Mouse (Mus musculus) CD8-positive naive resting alpha-beta T cell, adult 57 days (primary cell): ENCODE measurements around the gene Krtap12-1. TPM values are rescaled to one million over a fixed set of nuclear protein-coding genes. Genes with fewer than 3 reads are reported as not detected.

Experiments used
- total RNA-seq: library from RNA; stranded (reverse); gene quantifications from one replicate; pipeline ENCODE4 v1.2.4, GENCODE M21; 2023

The Krtap12-1 gene
- total RNA-seq = not detected

DNA sequence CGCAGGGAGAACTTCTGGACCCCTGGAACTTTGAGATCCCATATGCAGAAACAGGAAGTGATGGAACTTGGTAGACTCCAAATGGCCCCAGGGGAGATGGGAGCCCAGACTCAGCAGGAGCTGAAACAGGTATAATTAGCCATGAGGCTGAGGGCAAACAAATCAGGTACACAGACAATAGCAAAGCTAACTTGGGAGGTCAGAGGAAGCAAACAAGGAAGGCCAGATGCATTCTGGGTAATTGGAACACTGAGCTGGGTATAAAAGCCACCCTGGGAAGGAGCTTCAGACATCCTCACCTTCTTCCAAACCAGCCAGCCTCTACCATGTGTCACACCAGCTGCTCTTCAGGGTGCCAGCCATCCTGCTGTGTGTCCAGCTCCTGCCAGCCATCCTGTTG lies at the start of gene Krtap12-1:
TSS of gene Krtap12-1 (plus strand) at position 301 of the 400 bp plus-strand sequence.

DNA sequence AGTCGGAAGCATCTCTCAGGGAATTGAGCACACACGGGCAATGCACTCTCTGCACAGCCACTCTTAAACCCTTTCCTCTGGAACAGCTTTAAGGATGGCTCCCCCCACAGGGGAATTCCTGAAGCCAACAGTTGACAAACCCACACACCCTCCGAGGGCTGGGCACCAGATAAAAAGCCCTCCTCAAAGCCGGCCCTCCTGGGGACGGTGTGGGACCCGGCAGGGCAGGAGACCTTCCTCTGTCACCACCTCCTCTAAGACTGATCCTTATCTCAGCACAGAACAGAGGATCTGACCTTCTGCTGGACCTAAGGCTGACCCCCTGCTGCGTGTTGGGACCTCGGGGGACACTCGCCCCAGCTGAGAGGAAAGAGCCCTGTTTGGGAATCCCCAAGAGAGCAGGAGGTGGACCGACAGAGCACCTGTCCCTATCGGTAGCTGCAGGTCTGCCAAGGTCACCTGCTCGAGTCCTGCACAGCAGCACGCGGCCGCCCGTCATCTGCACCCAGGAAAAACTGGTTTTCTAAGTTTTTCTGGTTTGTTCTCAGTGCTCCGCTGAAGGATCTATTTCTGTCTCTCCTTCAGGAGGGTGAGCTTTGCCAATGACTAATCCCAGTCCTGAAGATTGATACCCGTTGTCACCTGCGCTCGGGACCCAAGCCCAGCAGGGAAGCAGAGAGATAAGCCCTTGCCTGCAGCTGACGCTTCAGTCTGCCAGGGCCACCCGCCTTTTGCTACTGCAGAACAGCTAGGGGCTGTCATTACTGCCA lies 34.3 kb upstream of the Krtap12-1 start, which contains the start of gene Tspear:
TSS of gene Tspear (plus strand) at position 675 of the 770 bp plus-strand sequence.

DNA sequence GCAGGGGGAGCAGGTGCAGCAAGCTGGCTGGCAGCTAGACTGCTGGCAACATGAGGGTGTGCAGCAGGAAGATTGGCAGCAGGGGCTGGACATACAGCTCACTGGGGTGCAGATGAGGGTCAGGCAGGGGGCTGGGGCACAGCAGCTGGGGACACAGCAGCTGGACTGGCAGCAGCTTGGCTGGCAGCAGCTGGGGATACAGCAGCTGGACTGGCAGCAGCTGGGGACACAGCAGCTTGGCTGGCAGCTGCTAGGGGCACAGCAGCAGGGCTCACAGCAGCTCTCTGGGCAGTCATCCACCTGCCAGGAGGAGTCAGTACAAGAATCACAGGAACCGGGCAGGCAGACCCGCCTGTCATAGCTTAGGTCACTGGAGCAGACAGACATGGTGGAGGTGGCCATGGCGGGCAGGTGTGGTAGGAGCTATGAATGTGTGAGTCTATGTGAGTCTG lies 30.0 kb upstream of the Krtap12-1 start, which contains the start of gene Gm19402:
TSS of gene Gm19402 (minus strand) at position 402 of the 452 bp plus-strand sequence.

DNA sequence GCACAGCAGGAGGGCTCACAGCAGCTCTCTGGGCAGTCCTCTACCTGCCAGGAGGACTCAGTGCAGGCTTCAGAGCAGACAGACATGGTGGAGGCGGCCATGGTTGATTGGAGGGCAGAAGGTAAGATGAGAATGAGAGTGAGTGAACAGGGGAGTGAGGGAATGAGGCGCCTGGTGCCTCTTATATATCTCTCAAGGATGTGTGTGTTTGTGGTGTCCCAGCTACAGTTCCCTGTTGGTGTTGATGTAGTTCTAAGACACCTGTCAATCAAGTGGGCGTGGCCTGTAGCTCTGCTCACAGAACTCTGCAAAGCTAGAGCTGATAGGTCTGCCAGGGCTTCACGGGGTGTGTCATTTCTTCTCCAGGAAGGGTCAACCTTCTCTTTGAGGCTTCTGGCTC lies 23.3 kb upstream of the Krtap12-1 start, which contains the start of gene Gm9508:
TSS of gene Gm9508 (minus strand) at position 101 of the 400 bp plus-strand sequence.

DNA sequence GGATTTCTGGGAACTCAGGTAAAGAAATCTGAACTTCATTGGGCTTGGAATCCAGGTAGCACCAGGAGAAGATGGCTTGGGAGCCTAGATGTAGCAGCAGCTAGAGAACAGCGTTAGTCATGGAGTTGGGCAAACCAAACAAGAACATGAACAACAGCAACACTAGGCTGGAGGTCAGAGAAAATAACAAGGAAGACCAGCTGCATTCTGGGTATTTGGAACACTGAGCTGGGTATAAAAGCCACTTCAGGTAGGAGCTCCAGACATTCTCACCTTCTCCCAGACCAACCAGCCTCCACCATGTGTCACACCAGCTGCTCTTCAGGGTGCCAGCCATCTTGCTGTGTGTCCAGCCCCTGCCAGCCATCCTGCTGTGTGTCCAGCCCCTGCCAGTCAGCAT lies 14.1 kb upstream of the Krtap12-1 start, which contains the start of gene Gm10272:
TSS of gene Gm10272 (plus strand) at position 301 of the 400 bp plus-strand sequence.

DNA sequence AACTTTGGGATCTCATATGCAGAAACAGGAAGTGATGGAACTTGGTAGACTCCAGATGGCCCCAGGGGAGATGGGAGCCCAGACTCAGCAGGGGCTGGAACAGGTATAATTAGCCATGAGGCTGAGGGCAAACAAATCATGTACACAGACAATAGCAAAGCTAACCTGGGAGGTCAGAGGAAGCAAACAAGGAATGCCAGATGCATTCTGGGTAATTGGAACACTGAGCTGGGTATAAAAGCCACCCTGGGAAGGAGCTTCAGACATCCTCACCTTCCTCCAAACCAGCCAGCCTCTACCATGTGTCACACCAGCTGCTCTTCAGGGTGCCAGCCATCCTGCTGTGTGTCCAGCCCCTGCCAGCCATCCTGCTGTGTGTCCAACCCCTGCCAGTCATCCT lies 9.2 kb upstream of the Krtap12-1 start, which contains the start of gene Gm10024:
TSS of gene Gm10024 (plus strand) at position 301 of the 400 bp plus-strand sequence.

DNA sequence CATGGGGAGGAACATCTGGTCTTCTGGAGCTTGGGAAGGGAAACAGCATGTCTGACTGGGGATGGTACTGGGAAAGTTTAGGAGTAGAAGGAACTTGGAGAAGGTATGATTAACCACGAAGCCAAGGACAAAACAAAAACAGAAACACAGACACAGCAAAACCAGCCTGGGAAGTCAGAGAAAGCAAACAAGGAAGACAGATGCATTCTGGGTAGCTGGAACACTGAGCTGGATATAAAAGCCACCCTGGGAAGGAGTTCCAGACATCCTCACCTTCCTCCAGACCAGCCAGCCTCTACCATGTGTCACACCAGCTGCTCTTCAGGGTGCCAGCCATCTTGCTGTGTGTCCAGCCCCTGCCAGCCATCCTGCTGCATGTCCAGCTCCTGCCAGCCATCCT lies 4.9 kb upstream of the Krtap12-1 start, which contains the start of gene Gm10142:
TSS of gene Gm10142 (plus strand) at position 301 of the 400 bp plus-strand sequence.

DNA sequence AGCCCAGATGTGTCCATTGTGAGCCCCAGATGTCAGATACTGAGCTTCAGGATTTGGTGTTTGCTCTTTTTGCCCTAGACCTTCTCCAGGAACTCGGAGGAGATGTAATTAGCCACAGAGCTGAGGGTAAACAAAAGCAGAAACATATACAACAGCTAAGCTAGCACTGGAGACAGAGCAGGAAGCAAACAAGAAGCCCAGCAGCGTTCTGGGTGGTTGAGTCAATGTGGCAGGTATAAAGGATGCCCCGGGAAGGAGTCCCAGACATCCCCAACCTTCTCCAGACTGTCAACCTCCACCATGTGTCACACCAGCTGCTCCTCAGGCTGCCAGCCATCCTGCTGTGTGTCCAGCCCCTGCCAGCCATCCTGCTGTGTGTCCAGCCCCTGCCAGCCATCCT lies 5.8 kb downstream of the Krtap12-1 start, which contains the start of gene Gm10100:
TSS of gene Gm10100 (plus strand) at position 301 of the 400 bp plus-strand sequence.

DNA sequence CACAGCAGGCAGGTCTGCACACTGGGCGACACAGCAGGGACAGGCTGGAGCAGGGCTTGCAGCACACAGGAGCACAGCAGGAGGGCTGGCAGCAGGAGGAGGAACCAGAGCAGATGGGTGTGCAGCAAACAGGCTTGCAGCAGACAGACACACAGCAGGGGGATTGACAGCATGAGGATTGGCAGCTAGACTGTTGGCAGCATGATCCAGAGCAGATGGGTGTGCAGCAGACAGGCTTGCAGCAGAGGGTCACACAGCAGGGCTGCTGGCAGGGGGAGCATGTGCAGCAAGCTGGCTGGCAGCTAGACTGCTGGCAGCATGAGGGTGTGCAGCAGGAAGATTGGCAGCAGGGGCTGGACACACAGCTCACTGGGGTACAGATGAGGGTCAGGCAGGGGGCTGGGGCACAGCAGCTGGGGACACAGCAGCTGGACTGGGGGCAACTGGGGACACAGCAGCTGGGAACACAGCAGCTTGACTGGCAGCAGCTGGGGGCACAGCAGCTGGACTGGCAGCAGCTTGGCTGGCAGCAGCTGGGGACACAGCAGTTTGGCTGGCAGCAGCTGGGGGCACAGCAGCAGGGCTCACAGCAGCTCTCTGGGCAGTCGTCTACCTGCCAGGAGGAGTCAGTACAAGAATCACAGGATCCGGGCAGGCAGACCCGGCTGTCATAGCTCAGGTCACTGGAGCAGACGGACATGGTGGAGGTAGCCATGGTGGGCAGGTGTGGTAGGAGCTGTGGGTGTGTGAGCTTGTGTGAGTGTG lies 21.7 kb downstream of the Krtap12-1 start, which contains the start of gene Gm18596:
TSS of gene Gm18596 (minus strand) at position 715 of the 765 bp plus-strand sequence.

DNA sequence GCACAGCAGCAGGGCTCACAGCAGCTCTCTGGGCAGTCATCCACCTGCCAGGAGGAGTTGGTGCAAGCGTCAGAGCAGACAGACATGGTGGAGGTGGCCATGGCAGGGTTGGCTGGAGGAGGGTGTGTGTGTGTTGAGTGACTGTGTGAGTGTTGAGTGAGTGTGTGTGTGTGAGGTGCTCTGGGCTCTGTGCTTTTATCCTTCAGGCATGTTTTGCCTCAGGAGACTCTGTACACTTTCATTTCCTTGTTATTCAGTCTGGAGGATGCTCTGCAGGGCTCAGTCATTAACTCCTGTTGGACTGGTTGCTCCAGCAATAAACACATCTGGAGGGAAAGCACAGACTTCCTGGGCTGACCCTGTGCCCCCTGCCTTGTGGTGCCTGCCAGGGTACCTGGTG lies 30.9 kb downstream of the Krtap12-1 start, which contains the start of gene Gm9736:
TSS of gene Gm9736 (minus strand) at position 101 of the 400 bp plus-strand sequence.

DNA sequence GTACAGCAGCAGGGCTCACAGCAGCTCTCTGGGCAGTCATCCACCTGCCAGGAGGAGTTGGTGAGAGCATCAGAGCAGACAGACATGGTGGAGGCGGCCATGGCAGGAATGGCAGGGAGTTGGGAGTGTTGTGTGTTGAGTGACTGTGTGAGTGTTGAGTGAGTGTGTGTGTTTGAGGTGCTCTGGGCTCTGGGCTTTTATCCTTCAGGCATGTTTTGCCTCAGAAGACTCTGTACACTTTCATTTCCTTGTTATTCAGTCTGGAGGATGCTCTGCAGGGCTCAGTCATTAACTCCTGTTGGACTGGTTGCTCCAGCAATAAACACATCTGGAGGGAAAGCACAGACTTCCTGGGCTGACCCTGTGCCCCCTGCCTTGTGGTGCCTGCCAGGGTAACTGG lies 39.2 kb downstream of the Krtap12-1 start, which contains the start of gene Gm3233:
TSS of gene Gm3233 (minus strand) at position 101 of the 400 bp plus-strand sequence.

Other genes starting within 250 kb of the Krtap12-1 start
- 28.1 TPM for gene Fam207a, start 204.8 kb upstream of the Krtap12-1 start, total RNA-seq
- 207 TPM for gene Itgb2, start 190.3 kb upstream of the Krtap12-1 start, total RNA-seq
- gene Pttg1ip, start 138.9 kb upstream of the Krtap12-1 start, total RNA-seq = 89.3 TPM
- gene Sumo3, start 114.5 kb upstream of the Krtap12-1 start, total RNA-seq = 49.8 TPM
- gene Gm49325, start 114.4 kb upstream of the Krtap12-1 start, total RNA-seq = 2.4 TPM
- 41.4 TPM for gene Ube2g2, start 98.3 kb upstream of the Krtap12-1 start, total RNA-seq
- gene Tspear, start 34.0 kb upstream of the Krtap12-1 start, total RNA-seq = 1.2 TPM
- not detected for gene Gm19402, start 29.8 kb upstream of the Krtap12-1 start, total RNA-seq
- gene Gm9508, start 23.4 kb upstream of the Krtap12-1 start, total RNA-seq = not detected
- gene Gm10272, start 14.0 kb upstream of the Krtap12-1 start, total RNA-seq = not detected
- not detected for gene Gm10024, start 9.1 kb upstream of the Krtap12-1 start, total RNA-seq
- not detected for gene Gm10142, start 4.8 kb upstream of the Krtap12-1 start, total RNA-seq
- gene Gm10100, start 5.9 kb downstream of the Krtap12-1 start, total RNA-seq = not detected
- gene Gm18596, start 22.0 kb downstream of the Krtap12-1 start, total RNA-seq = not detected
- gene Gm9736, start 30.8 kb downstream of the Krtap12-1 start, total RNA-seq = not detected
- gene Gm3233, start 39.1 kb downstream of the Krtap12-1 start, total RNA-seq = not detected
- not detected for gene Gm3238, start 50.7 kb downstream of the Krtap12-1 start, total RNA-seq
- not detected for gene Gm7138, start 56.3 kb downstream of the Krtap12-1 start, total RNA-seq
- gene Gm3250, start 61.9 kb downstream of the Krtap12-1 start, total RNA-seq = not detected
- gene Gm7137, start 67.6 kb downstream of the Krtap12-1 start, total RNA-seq = not detected
- not detected for gene Gm9639, start 74.5 kb downstream of the Krtap12-1 start, total RNA-seq
- not detected for gene Gm19668, start 78.5 kb downstream of the Krtap12-1 start, total RNA-seq
- not detected for gene Gm9507, start 91.2 kb downstream of the Krtap12-1 start, total RNA-seq
- gene Gm2696, start 94.1 kb downstream of the Krtap12-1 start, total RNA-seq = not detected
- not detected for gene Krtap10-4, start 106.5 kb downstream of the Krtap12-1 start, total RNA-seq
- gene Krtap10-10, start 115.3 kb downstream of the Krtap12-1 start, total RNA-seq = not detected
- not detected for gene Gm36176, start 126.2 kb downstream of the Krtap12-1 start, total RNA-seq
- gene Gm10318, start 132.3 kb downstream of the Krtap12-1 start, total RNA-seq = not detected
- not detected for gene Gm3285, start 141.4 kb downstream of the Krtap12-1 start, total RNA-seq
- not detected for gene Lrrc3, start 181.9 kb downstream of the Krtap12-1 start, total RNA-seq
- gene Trpm2, start 250.0 kb downstream of the Krtap12-1 start, total RNA-seq = 2.8 TPM